Mouse (Mus musculus): ENCODE data around the gene Cdk17. TPM values are rescaled to one million over a fixed set of nuclear protein-coding genes. Genes with fewer than 3 reads are reported as not detected.

The Cdk17 gene
- total RNA-seq, 2 experiments from 2014 or later, result 5.4 to 6.1 TPM

DNA sequence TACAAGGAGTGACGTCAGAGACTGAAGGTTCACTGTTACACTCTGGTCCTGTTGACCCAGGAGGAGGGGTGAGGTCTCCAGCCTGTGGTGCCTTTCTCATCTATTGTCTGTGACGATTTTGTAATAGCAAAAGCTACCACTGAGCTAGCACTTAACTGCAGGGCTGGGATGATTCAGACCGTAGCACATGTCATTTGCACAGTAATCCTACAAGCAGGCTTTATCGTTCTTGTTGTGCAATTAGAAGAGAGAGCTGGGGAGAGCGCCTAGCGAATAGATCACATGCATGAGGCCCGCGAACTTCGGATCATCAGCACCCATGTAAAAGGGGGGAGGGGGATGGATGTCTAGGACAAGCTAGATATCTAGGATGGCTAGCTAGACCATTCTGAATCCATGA lies 105.2 kb downstream of the Cdk17 start:
- TF ChIP-seq CTCF (IDR thresholded peaks at IDR 0.05), result no peak
- Histone ChIP-seq H3K27ac (peak overlapping the region; percentile 56; the same call in 1 of the 2 replicates), H3K4me3 (no peak overlapping the region)
- intact Hi-C loops (cut with DNase I), result no loop called here
- no peak for DNase-seq

DNA sequence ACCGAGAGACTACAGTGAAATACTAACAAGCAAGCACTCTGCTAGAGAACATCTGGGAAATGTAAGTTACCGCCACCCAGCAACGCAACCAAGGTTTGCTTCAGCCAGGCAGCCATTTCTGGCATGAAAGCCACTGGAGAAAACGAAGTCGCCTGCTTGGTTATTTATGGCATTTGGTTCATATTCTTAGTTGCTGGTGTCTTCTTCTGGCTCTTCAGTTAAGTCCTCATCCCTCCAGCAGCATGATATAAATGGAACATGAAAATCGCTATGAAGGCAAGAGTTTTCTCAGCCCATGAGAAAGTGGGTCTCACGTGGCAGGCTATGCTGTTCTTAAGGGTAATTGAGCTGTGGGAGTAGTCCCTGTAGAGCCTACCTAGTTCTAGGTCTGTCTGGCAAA lies 105.8 kb downstream of the Cdk17 start:
- intact Hi-C loops (cut with DNase I), result no loop called here
- TF ChIP-seq CTCF (IDR thresholded peaks at IDR 0.05), result no peak
- Histone ChIP-seq H3K27ac (peak overlapping the region; percentile 56; the same call in 1 of the 2 replicates), H3K4me3 (no peak overlapping the region)
- DNase-seq, result peak; percentile 22

- DNase-seq, result peak; percentile 42
- peak overlapping the region; percentile 56; the same call in 1 of the 2 replicates for H3K27ac ChIP-seq
- intact Hi-C loops (cut with DNase I), result no loop called here
- H3K4me3 ChIP-seq, result no peak overlapping the region
- TF ChIP-seq CTCF (IDR thresholded peaks at IDR 0.05), result no peak
Measured at GRCm38 (mm10) chr10:93267509-93267908, 106.8 kb downstream of the Cdk17 start.

GRCm38 (mm10) chr10:93268339-93268738 lies 107.7 kb downstream of the Cdk17 start:
- Histone ChIP-seq H3K27ac (0 out of 2 replicates have a peak overlapping the region, but pooled peaks have one; percentile 4), H3K4me3 (no peak overlapping the region)
- no peak for TF ChIP-seq CTCF (IDR thresholded peaks at IDR 0.05)
- no peak for DNase-seq
- intact Hi-C loops (cut with DNase I), result no loop called here

DNA sequence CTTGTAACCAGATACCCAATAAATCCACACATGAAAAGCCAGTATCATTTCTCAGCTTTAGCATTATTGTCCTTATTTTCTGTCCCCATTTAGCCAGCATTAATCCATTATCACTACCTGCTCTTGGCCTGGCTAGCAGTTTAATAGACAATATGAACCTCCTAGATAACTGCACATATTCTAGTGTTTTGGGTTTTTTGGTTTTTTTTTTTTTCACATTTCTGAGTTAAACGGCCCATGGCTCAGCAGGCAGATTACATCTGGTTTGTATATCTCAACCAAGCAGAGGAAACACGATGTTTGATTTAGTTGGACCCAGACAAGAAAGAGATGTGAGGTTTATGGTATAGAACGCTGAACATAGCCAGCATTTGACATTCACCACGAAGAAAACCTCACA lies 109.1 kb downstream of the Cdk17 start:
- DNase-seq, result no peak
- intact Hi-C loops (cut with DNase I), result loop anchor here (5.0 kb wide), 1 partner anchor 107 kb away; the partner anchor contains the start of gene Cdk17
- no peak for TF ChIP-seq CTCF (IDR thresholded peaks at IDR 0.05)
- Histone ChIP-seq H3K27ac (0 out of 2 replicates have a peak overlapping the region, but pooled peaks have one; percentile 1), H3K4me3 (no peak overlapping the region)

GRCm38 (mm10) chr10:93270889-93271460 lies 110.3 kb downstream of the Cdk17 start:
- intact Hi-C loops (cut with DNase I), result loop anchor here (5.0 kb wide), 1 partner anchor 109 kb away; the partner anchor contains the start of gene Cdk17
- no peak for DNase-seq
- H3K27ac ChIP-seq, result peak overlapping the region; percentile 69
- no peak for TF ChIP-seq CTCF (IDR thresholded peaks at IDR 0.05)
- H3K4me3 ChIP-seq, result no peak overlapping the region

GRCm38 (mm10) chr10:93271831-93272230 lies 111.2 kb downstream of the Cdk17 start:
- H3K27ac ChIP-seq, result peak overlapping the region; percentile 69
- DNase-seq, result peak; percentile 51
- no peak overlapping the region for H3K4me3 ChIP-seq
- no peak for TF ChIP-seq CTCF (IDR thresholded peaks at IDR 0.05)
- intact Hi-C loops (cut with DNase I), result loop anchor here (5.0 kb wide), 1 partner anchor 110 kb away; the partner anchor contains the start of gene Cdk17

- peak overlapping the region; percentile 69 for H3K27ac ChIP-seq
- intact Hi-C loops (cut with DNase I), result loop anchor here (5.0 kb wide), 1 partner anchor 111 kb away; the partner anchor contains the start of gene Cdk17
- TF ChIP-seq CTCF (IDR thresholded peaks at IDR 0.05), result peak; percentile 52
Measured at GRCm38 (mm10) chr10:93272986-93273982, 112.6 kb downstream of the Cdk17 start.

DNA sequence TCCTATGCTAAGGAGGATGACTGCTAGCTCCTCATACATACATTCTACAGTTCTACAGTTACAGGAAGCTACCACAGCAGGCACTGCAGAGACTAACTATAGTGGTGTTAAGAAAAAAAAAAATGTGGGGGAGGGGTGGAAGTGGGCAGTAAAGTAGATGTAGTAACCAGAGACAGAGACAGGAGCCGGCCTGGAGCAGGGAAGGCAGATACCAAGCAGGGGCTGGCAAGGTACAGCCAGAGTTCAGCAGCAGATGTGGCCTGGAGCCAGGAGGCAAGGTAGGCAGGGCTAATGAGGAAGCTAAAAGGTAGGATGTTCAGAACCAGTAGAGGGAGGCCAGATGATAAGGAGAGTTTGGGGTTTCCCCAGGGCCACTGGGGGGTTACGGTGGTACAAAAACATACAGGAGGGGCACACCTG lies 113.6 kb downstream of the Cdk17 start:
- Histone ChIP-seq H3K4me3 (no peak overlapping the region), H3K27ac (peak overlapping the region; percentile 74)
- DNase-seq, result no peak
- intact Hi-C loops (cut with DNase I), result loop anchor here (5.0 kb wide), 1 partner anchor 112 kb away; the partner anchor contains the start of gene Cdk17
- no peak for TF ChIP-seq CTCF (IDR thresholded peaks at IDR 0.05)

More at GRCm38 (mm10) chr10:93272986-93273982, 112.6 kb downstream of the Cdk17 start:
- peak; percentile 37 for DNase-seq
- no peak overlapping the region for H3K4me3 ChIP-seq

- no peak; the same call in 1 of the 2 replicates for TF ChIP-seq CTCF (IDR thresholded peaks at IDR 0.05)
- Histone ChIP-seq H3K27ac (peak overlapping the region; percentile 74), H3K4me3 (peak overlapping the region; percentile 69)
- intact Hi-C loops (cut with DNase I), result no loop called here
- peak; percentile 41 for DNase-seq
Measured at GRCm38 (mm10) chr10:93275212-93276136, 114.8 kb downstream of the Cdk17 start.

DNA sequence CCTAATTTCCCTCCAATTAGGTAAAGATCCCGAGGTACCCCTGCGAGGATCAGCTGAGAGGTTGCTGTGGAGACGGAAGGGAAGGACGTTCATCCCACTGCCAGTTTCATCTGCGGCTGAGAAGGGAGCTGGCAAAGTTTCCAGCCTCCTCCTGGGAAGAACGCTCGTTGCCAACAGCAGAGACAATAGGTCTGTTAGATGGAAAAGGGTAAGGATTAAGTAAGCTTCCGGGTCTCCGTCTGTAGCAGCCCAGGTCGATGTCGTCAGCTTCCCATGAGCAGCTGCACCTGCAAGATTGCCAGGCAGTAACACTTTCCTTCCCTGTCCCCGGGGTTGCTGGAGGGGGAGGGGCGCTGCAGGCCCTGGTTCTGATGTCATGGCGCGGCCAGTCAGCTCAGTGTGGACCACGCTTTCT lies 115.7 kb downstream of the Cdk17 start:
- peak overlapping the region; percentile 69 for H3K4me3 ChIP-seq
- no peak for TF ChIP-seq CTCF (IDR thresholded peaks at IDR 0.05)
- DNase-seq, result peak; percentile 78
- intact Hi-C loops (cut with DNase I), result no loop called here
- peak overlapping the region; percentile 74 for H3K27ac ChIP-seq

Data from gastrocnemius, adult 2 months (tissue).